Mouse (Mus musculus) neural tube, embryonic 10.5 days (tissue): ENCODE results near the gene Gm7876.
"Not testable (repeated sequence)": the region's sequence is repeated elsewhere in the genome, so short reads cannot be mapped to it uniquely, and the experiment has no call there.

Experiments
- DNase-seq: peaks from one replicate; pipeline ENCODE4 v3.0.0-alpha.2; 2017; ENCODE audit warnings: low spot score; ENCODE audit errors: extremely low spot score

Gene Gm7876

DNA sequence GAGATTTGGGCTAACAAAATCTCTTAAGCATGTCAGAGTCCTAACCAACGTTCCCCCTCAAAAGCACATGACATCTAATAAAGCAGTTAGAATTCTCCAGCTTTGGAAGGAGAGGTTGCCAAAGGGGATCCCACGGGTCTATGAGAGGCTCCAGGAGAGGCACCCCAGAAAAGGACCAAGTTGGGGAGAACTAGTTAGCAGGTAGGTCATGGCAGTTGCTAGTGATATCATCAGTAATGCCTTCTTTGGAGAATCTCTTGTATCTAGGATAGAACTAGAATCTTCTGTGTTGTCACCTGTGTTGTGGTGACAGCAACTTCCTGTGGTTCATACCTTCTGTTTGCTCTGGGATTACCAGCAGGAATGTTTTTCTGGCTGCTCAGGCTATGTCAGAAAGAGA, at the start of gene Gm7876:
Gm7876 (plus strand) TSS at position 301 of the 400 bp plus-strand sequence.
- DNase-seq, result not testable (repeated sequence)

DNA sequence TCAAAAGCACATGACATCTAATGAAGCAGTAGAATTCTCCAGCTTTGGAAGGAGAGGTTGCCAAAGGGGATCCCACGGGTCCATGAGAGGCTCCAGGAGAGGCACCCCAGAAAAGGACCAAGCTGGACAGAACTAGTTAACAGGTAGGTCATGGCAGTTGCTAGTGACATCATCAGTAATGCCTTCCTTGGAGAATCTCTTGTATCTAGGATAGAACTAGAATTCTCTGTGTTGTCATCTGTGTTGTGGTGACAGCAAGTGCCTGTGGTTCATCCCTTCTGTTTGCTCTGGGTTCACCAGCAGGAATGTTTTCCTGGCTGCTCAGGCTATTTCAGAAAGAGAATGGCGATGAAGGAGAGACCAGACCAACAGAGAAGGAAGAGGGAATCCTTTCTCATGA, 45.1 kb upstream of the Gm7876 start, which contains the start of gene Gm3239:
Gm3239 (plus strand) TSS at position 301 of the 400 bp plus-strand sequence.
- not testable (repeated sequence) for DNase-seq

DNA sequence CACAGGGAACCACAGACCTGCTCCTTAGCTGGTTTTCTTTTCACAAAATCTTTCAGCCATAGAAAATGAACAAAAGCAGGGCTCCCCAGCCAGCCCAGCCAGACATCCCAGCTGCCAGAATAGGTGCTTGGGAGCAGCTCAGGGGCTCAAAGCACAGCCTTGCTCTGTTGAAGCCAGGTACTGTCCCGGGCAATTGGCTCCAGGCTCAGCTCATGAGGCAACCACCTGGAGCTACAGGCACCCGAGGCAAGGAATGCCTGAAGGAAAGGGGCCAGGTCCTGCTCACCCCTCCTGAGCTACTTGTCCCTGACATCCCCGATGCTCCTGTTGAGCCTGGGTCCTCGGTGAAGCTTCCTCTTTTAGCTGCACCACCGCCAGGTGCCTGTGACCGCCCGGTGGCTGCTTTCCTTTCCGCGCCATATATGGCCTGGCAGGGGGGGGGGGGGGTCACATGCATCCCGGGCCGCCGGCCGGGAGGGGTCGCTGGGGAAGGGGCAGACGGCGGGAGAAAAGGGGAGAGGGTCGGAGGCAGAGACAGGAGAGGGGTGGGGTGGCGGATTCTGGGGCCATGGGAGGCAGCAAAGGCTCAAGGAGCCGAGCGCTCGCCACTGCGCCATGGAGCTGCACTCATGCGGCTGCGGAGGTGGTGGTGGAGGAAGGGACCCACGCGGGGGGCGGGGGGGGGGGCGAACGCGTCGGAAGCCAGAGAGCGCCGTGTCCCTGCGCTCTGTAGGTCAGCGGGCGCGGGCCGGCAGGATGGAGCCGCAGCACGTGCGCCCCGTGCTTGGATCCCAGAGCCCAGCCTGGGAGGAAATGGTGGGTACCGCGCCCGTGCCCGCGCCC, 17.2 kb downstream of the Gm7876 start, which contains the start of gene Gm3252:
Gm3252 (plus strand) TSS at position 738 of the 843 bp plus-strand sequence.
- DNase-seq, result peak; percentile 9
